Mouse (Mus musculus) forebrain, embryonic 14.5 days (tissue): ENCODE data around the gene Tshz2. TPM values are rescaled to one million over a fixed set of nuclear protein-coding genes. Genes with fewer than 3 reads are reported as not detected.

ENCODE experiments used
- ATAC-seq: fragments of 200-750 bp; cut with Nextera tagmentation; 2 replicates; pipeline ENCODE4 v1.8.0; 2017; ENCODE audit warnings: mild to moderate bottlenecking, moderate library complexity
- DNase-seq: peaks from one replicate; pipeline ENCODE4 v3.0.0-alpha.2; 2015; ENCODE audit warnings: low spot score
- H3K27ac ChIP-seq: fragments of 300-500 bp; sonication (generic); 2 replicates; pipeline ENCODE4 v1.5.1; 2014; ENCODE audit warnings: low read depth, mild to moderate bottlenecking, control low read depth, low read length, moderate library complexity
- H3K27me3 ChIP-seq: fragments of 300-500 bp; sonication (generic); replicated peaks from 2 replicates; pipeline ENCODE4 v1.6.1; 2014; ENCODE audit warnings: low read length, control low read depth, mixed read lengths; ENCODE audit not compliant: control insufficient read depth, insufficient read depth
- H3K36me3 ChIP-seq: fragments of 300-500 bp; sonication (generic); 2 replicates; pipeline ENCODE4 v1.6.1; 2014; ENCODE audit warnings: low read length, control low read depth; ENCODE audit not compliant: control insufficient read depth, insufficient read depth
- H3K4me1 ChIP-seq: fragments of 300-500 bp; sonication (generic); 2 replicates; pipeline ENCODE4 v1.6.1; 2014; ENCODE audit warnings: antibody characterized with exemption, low read length, control low read depth; ENCODE audit not compliant: control insufficient read depth, insufficient read depth
- H3K4me2 ChIP-seq: fragments of 300-500 bp; sonication (generic); 2 replicates; pipeline ENCODE4 v1.6.1; 2014; ENCODE audit warnings: mild to moderate bottlenecking, control low read depth, low read length
- H3K4me3 ChIP-seq: fragments of 300-500 bp; sonication (generic); 2 replicates; pipeline ENCODE4 v1.5.1; 2014; ENCODE audit warnings: low read depth, low read length, control low read depth
- H3K9ac ChIP-seq: fragments of 300-500 bp; sonication (generic); 2 replicates; pipeline ENCODE4 v1.6.1; 2014; ENCODE audit warnings: mild to moderate bottlenecking, low read length, control low read depth, moderate library complexity
- H3K9me3 ChIP-seq: fragments of 300-500 bp; sonication (generic); replicated peaks from 2 replicates; pipeline ENCODE4 v1.6.1; 2016; ENCODE audit warnings: low read length, control low read depth, mixed read lengths; ENCODE audit not compliant: control insufficient read depth
- WGBS: fragments of 180-500 bp; shearing (Covaris S2); extraction: QIAGEN DNeasy Blood & Tissue Kit; methylation state at CpG from one replicate; pipeline ENCODE4 v1.1.7; 2014; 5-methylcytosine and 5-hydroxymethylcytosine counted together
- polyA plus RNA-seq: library from polyadenylated mRNA; unstranded; fragments of >200 nt; fragmentation: Nextera tagmentation; extraction: Ambion mirVana; gene quantifications from 2 replicates; pipeline ENCODE4 v1.2.1, GENCODE M21; 2014

The Tshz2 gene
- polyA plus RNA-seq, 1 experiment from 2014 or later: 3.4 TPM

- 91% methylated on average over 7 of the region's 7 CpGs for WGBS
Measured at GRCm38 (mm10) chr2:169812940-169813339, 180.1 kb downstream of the Tshz2 start.

DNA sequence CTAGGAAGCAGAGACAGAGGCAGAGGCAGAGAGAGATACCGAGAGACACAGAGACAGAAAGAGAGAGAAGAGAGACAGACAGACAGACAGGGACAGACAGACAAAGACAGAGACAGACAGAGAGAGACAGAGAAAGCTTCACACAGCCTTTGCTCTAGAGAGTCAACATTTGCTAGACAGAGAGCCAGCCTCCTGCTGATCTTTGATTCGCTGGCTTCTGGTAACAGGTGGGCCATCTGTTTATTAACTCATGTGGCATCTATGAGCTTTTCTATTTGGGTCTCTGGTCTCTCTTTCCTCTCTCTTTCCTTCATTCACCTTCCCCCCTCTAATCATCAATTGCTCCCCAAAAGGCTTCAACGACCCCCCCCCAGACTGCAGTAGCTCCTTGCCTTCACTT is 181.5 kb downstream of the Tshz2 start:
- peak; percentile 30; the same call in 1 of the 2 replicates for ATAC-seq
- no peak overlapping the region for H3K4me3 ChIP-seq

More at GRCm38 (mm10) chr2:169812940-169813339, 180.1 kb downstream of the Tshz2 start:
- Histone ChIP-seq H3K4me2 (no peak overlapping the region), H3K9ac (no peak overlapping the region), H3K4me1 (peaks cover 16% of the 10 kb centered on the region), H3K36me3 (no peaks in the 10 kb centered on the region), H3K4me3 (no peak overlapping the region), H3K27ac (no peak overlapping the region), H3K9me3 (no peaks in the 10 kb centered on the region), H3K27me3 (no peaks in the 10 kb centered on the region)
- no peak for ATAC-seq
- no peak for DNase-seq

DNA sequence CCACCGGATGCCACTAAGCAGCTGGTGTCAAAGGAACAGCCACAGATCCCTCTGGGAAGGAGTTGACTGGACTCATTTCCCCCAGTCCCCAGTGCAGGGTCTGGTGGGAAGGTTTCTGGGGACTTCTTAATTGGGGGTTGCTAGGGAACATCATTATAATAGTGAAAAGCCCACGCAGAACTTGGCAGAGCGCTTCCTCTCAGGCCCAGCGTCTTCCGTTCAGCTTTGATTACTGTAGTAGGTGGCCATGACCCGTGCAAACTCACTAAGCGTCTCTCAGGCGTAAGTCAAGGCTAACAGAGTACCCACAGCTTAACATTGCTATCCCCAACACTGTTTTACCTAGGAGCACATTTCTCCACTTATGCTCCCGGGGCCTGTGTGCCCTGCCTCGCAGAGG is 181.9 kb downstream of the Tshz2 start:
- peak; percentile 76 for DNase-seq
- 0 out of 2 replicates have a peak overlapping the region, but pooled peaks have one; percentile 1 for H3K27ac ChIP-seq
- H3K4me3 ChIP-seq: no peak overlapping the region
- ATAC-seq: peak; percentile 79
- H3K4me1 ChIP-seq: peaks cover 16% of the 10 kb centered on the region
- H3K36me3 ChIP-seq: no peaks in the 10 kb centered on the region
- H3K27me3 ChIP-seq: no peaks in the 10 kb centered on the region
- no peak overlapping the region for H3K9ac ChIP-seq
- WGBS: 25% methylated on average over 10 of the region's 10 CpGs
- no peak overlapping the region for H3K4me2 ChIP-seq
- H3K9me3 ChIP-seq: no peaks in the 10 kb centered on the region

More for the DNA sequence above, 181.5 kb downstream of the Tshz2 start:
- Histone ChIP-seq H3K9ac (no peak overlapping the region), H3K9me3 (no peaks in the 10 kb centered on the region), H3K4me2 (no peak overlapping the region), H3K4me1 (peaks cover 16% of the 10 kb centered on the region), H3K36me3 (no peaks in the 10 kb centered on the region), H3K27ac (no peak overlapping the region), H3K27me3 (no peaks in the 10 kb centered on the region)
- peak; percentile 57 for DNase-seq
- 55% methylated on average over 3 of the region's 3 CpGs for WGBS

- WGBS: 85% methylated on average over 9 of the region's 9 CpGs
Measured at GRCm38 (mm10) chr2:169821021-169821441, 188.2 kb downstream of the Tshz2 start.

GRCm38 (mm10) chr2:169825908-169826307 is 193.1 kb downstream of the Tshz2 start:
- Histone ChIP-seq H3K9me3 (no peaks in the 10 kb centered on the region), H3K27ac (no peak overlapping the region), H3K27me3 (no peaks in the 10 kb centered on the region), H3K9ac (peak overlapping the region; percentile 5; the same call in 1 of the 2 replicates), H3K4me1 (no peaks in the 10 kb centered on the region; the same call in 1 of the 2 replicates), H3K36me3 (no peaks in the 10 kb centered on the region), H3K4me2 (peak overlapping the region; percentile 9; the same call in 1 of the 2 replicates), H3K4me3 (no peak overlapping the region)
- DNase-seq: no peak
- ATAC-seq: no peak
- 55% methylated on average over 12 of the region's 12 CpGs for WGBS

More at GRCm38 (mm10) chr2:169821021-169821441, 188.2 kb downstream of the Tshz2 start:
- no peak overlapping the region for H3K4me3 ChIP-seq
- no peak for DNase-seq
- ATAC-seq: no peak
- no peaks in the 10 kb centered on the region for H3K9me3 ChIP-seq
- H3K4me1 ChIP-seq: no peaks in the 10 kb centered on the region
- H3K4me2 ChIP-seq: no peak overlapping the region
- H3K27ac ChIP-seq: no peak overlapping the region
- H3K9ac ChIP-seq: no peak overlapping the region
- no peaks in the 10 kb centered on the region for H3K27me3 ChIP-seq
- no peaks in the 10 kb centered on the region for H3K36me3 ChIP-seq

DNA sequence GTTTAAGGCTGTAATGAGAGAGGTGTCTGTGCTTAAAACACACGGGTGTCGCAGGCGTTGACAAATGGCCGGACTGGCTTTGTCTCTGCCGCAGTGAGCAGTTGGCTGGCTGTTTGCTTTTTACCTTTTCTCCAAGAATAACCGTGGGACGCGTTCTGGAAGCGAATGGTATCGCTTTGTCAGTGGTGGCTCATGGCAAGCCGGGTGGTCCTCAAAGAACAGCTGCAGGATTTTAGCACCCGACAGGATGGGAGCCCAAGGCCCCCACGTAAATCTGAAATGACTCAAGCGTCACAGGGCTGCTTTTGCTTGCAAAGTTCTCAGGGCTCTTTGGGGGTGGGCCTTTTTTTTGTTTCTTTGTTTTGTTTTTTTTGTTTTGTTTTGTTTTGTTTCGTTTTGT is 193.5 kb downstream of the Tshz2 start:
- Histone ChIP-seq H3K9ac (peak overlapping the region; percentile 5; the same call in 1 of the 2 replicates), H3K36me3 (no peaks in the 10 kb centered on the region), H3K9me3 (no peaks in the 10 kb centered on the region), H3K4me3 (no peak overlapping the region), H3K4me2 (peak overlapping the region; percentile 9; the same call in 1 of the 2 replicates), H3K27ac (no peak overlapping the region), H3K4me1 (no peaks in the 10 kb centered on the region; the same call in 1 of the 2 replicates), H3K27me3 (no peaks in the 10 kb centered on the region)
- DNase-seq (peak; percentile 41), ATAC-seq (peak; percentile 42; the same call in 1 of the 2 replicates)
- 59% methylated on average over 15 of the region's 15 CpGs for WGBS

DNA sequence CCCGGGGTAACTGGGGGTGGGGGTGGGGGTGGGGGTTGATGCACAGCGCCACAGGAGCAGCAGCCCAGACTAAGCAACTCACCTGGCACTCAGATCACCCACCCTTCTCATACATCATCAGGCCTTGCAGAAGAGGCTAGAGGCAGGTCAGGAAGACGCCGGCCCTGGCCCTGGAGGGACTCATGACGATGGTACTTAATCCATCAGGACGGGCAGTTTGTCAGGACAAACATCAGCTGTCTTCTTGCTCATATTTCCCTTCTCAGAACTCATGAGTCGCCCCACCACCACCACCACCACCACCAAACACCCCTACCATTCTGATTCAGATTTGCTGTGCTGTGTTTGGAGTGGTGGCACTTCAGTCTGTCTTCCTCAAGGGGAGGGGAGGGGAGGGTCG is 194.0 kb downstream of the Tshz2 start:
- Histone ChIP-seq H3K4me1 (no peaks in the 10 kb centered on the region; the same call in 1 of the 2 replicates), H3K4me3 (no peak overlapping the region), H3K27ac (no peak overlapping the region), H3K36me3 (no peaks in the 10 kb centered on the region), H3K27me3 (no peaks in the 10 kb centered on the region), H3K9ac (no peak overlapping the region), H3K9me3 (no peaks in the 10 kb centered on the region), H3K4me2 (no peak overlapping the region)
- no peak for ATAC-seq
- DNase-seq: no peak
- WGBS: 80% methylated on average over 8 of the region's 8 CpGs

GRCm38 (mm10) chr2:169832184-169832583 is 199.4 kb downstream of the Tshz2 start:
- DNase-seq (no peak), ATAC-seq (no peak)
- Histone ChIP-seq H3K9me3 (no peaks in the 10 kb centered on the region), H3K27me3 (no peaks in the 10 kb centered on the region), H3K27ac (no peak overlapping the region), H3K4me2 (no peak overlapping the region), H3K36me3 (no peaks in the 10 kb centered on the region), H3K4me1 (no peaks in the 10 kb centered on the region), H3K4me3 (no peak overlapping the region), H3K9ac (no peak overlapping the region)
- WGBS: 92% methylated on average over 12 of the region's 12 CpGs

DNA sequence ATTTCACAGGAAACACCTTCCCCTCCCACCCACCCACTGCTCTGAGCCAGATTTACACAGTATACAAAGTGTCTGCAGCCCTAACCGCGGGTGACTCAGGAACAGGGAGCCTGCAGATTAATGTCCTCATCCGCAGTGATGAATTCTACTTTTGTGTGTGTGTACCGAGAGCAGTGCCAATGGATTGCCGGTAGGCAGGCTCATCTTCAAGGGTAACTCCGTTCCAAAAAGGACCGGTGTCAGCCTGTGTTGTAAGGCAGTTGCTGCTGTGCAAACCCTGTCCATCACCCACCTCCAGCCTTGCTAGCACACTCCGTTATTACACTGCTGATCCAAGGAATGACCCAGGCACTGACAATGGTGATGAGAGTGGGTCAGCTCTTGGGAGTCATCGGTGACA is 200.8 kb downstream of the Tshz2 start:
- DNase-seq (no peak), ATAC-seq (no peak)
- Histone ChIP-seq H3K4me2 (no peak overlapping the region), H3K4me3 (no peak overlapping the region), H3K9me3 (no peaks in the 10 kb centered on the region), H3K27ac (no peak overlapping the region), H3K27me3 (no peaks in the 10 kb centered on the region), H3K9ac (no peak overlapping the region), H3K4me1 (no peaks in the 10 kb centered on the region), H3K36me3 (no peaks in the 10 kb centered on the region)
- 86% methylated on average over 9 of the region's 9 CpGs for WGBS
